Mouse (Mus musculus): ENCODE results near the gene Manea. TPM values are rescaled to one million over a fixed set of nuclear protein-coding genes. Genes with fewer than 3 reads are reported as not detected.

Gene Manea
- total RNA-seq (2014; rRNA removed) (26.1 and 26.9 TPM in 2 replicates), polyA plus RNA-seq (2015; fragmentation: Nextera tagmentation; extraction: Ambion mirVana) (10.6 and 10.7 TPM in 2 replicates)

- peak; percentile 29 for TF ChIP-seq CTCF (IDR thresholded peaks at IDR 0.05)
- ATAC-seq (ENCODE audit: low FRiP score) (peak; percentile 94), DNase-seq (ENCODE audit: low spot score) (peak; percentile 93)
- no peaks in the 10 kb centered on the region for H3K36me3 ChIP-seq (ENCODE audit: insufficient read depth, low read length)
- no peaks in the 10 kb centered on the region for H3K4me1 ChIP-seq (ENCODE audit: insufficient read depth, low read length)
- H3K27me3 ChIP-seq (ENCODE audit: insufficient read depth, low read length), result no peaks in the 10 kb centered on the region
- 0% methylated on average over 47 of the region's 52 CpGs for WGBS
- H3K4me3 ChIP-seq (ENCODE audit: low read depth, low read length), result peak within 1 kb of the TSS; percentile 76
- H3K9ac ChIP-seq (replicated peaks; ENCODE audit: low read length, poor library complexity, severe bottlenecking), result peak within 1 kb of the TSS; percentile 75
- peak within 1 kb of the TSS; percentile 78 for H3K27ac ChIP-seq (ENCODE audit: low read depth, low read length)
- H3K9me3 ChIP-seq (ENCODE audit: low read length), result no peaks in the 10 kb centered on the region
- peak within 1 kb of the TSS; percentile 67 for H3K4me2 ChIP-seq (ENCODE audit: low read depth, low read length, poor library complexity, severe bottlenecking)
Observed at GRCm38 (mm10) chr4:26346443-26347106, at the start of gene Manea. TSS of gene Manea (minus strand) at chr4:26346891.

GRCm38 (mm10) chr4:26354616-26355015 is 7.9 kb upstream of the Manea start:
- Histone ChIP-seq H3K4me1 (ENCODE audit: insufficient read depth, low read length) (no peaks in the 10 kb centered on the region), H3K27ac (ENCODE audit: low read depth, low read length) (no peak overlapping the region), H3K4me2 (ENCODE audit: low read depth, low read length, poor library complexity, severe bottlenecking) (no peak overlapping the region), H3K9me3 (ENCODE audit: low read length) (no peaks in the 10 kb centered on the region), H3K36me3 (ENCODE audit: insufficient read depth, low read length) (no peaks in the 10 kb centered on the region), H3K27me3 (ENCODE audit: insufficient read depth, low read length) (no peaks in the 10 kb centered on the region), H3K4me3 (ENCODE audit: low read depth, low read length) (no peak overlapping the region), H3K9ac (replicated peaks; ENCODE audit: low read length, poor library complexity, severe bottlenecking) (no peak overlapping the region)
- WGBS, result 91% methylated on average over 2 of the region's 2 CpGs
- no peak for ATAC-seq (ENCODE audit: low FRiP score)
- DNase-seq (ENCODE audit: low spot score), result peak; percentile 5
- TF ChIP-seq CTCF (IDR thresholded peaks at IDR 0.05), result no peak

DNA sequence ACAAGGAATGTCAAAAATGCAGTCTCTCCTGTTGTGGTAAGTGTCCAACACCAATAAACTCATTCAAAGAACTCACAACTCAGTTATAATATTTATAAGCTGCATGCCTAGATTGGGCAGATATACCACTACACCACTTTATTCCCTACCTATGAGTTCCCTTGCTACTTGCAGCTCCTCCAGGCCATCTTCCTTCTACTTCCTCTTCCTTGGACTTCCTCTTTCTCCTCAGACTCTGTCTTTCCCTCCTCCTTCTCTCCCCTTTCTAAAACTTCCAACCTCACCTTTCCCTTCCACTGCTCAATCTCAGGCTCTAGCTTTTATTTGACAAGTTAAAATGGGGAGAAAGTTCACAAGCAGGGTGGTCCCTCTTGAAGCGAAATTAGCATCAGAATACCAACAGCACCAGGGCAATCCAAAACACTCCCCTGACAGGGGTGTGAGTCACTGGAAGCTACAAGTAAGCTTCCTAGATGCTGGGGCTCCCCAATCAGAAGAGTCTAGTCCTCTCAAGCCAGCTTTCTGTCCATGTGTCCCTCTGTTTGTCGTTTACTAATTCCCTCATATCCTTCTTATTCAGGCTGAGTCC is 7.0 kb upstream of the Manea start:
- 26% methylated on average over 2 of the region's 2 CpGs for WGBS
- ATAC-seq (ENCODE audit: low FRiP score), result no peak

DNA sequence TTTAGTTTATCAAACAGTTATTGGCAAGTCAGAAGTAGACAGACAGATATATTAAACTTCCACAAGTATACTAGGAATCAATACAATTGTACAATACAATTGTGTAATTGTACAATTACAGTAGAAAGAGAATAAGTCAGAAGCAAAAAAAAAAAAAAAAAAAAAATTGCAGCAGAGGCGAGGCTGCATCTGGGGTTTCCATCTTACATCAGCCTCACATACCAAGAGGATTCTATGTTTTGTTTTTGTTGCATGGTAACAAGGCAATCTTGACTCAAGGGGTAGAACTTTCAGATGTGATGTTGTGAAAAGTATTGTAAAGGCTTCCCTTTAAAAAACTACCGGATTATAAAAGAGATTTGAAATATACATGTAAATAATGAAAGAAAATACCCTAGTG is 548 bp upstream of the Manea start:
- WGBS, result 51% methylated on average over 2 of the region's 2 CpGs
- Histone ChIP-seq H3K27me3 (ENCODE audit: insufficient read depth, low read length) (no peaks in the 10 kb centered on the region), H3K27ac (ENCODE audit: low read depth, low read length) (no peak overlapping the region), H3K9me3 (ENCODE audit: low read length) (no peaks in the 10 kb centered on the region), H3K4me3 (ENCODE audit: low read depth, low read length) (no peak overlapping the region), H3K4me1 (ENCODE audit: insufficient read depth, low read length) (no peaks in the 10 kb centered on the region), H3K4me2 (ENCODE audit: low read depth, low read length, poor library complexity, severe bottlenecking) (no peak overlapping the region), H3K9ac (replicated peaks; ENCODE audit: low read length, poor library complexity, severe bottlenecking) (no peak overlapping the region), H3K36me3 (ENCODE audit: insufficient read depth, low read length) (no peaks in the 10 kb centered on the region)
- ATAC-seq (ENCODE audit: low FRiP score), result no peak
- no peak for DNase-seq (ENCODE audit: low spot score)
- no peak for TF ChIP-seq CTCF (IDR thresholded peaks at IDR 0.05)

More for the DNA sequence above, 7.0 kb upstream of the Manea start:
- H3K9ac ChIP-seq (replicated peaks; ENCODE audit: low read length, poor library complexity, severe bottlenecking), result no peak overlapping the region
- no peak overlapping the region for H3K4me3 ChIP-seq (ENCODE audit: low read depth, low read length)
- H3K4me1 ChIP-seq (ENCODE audit: insufficient read depth, low read length), result no peaks in the 10 kb centered on the region
- DNase-seq (ENCODE audit: low spot score), result no peak
- H3K9me3 ChIP-seq (ENCODE audit: low read length), result no peaks in the 10 kb centered on the region
- H3K27me3 ChIP-seq (ENCODE audit: insufficient read depth, low read length), result no peaks in the 10 kb centered on the region
- no peaks in the 10 kb centered on the region for H3K36me3 ChIP-seq (ENCODE audit: insufficient read depth, low read length)
- no peak for TF ChIP-seq CTCF (IDR thresholded peaks at IDR 0.05)
- no peak overlapping the region for H3K4me2 ChIP-seq (ENCODE audit: low read depth, low read length, poor library complexity, severe bottlenecking)
- H3K27ac ChIP-seq (ENCODE audit: low read depth, low read length), result no peak overlapping the region

- DNase-seq (ENCODE audit: low spot score), result peak; percentile 42
Observed at GRCm38 (mm10) chr4:26345741-26346442, 799 bp downstream of the Manea start.

DNA sequence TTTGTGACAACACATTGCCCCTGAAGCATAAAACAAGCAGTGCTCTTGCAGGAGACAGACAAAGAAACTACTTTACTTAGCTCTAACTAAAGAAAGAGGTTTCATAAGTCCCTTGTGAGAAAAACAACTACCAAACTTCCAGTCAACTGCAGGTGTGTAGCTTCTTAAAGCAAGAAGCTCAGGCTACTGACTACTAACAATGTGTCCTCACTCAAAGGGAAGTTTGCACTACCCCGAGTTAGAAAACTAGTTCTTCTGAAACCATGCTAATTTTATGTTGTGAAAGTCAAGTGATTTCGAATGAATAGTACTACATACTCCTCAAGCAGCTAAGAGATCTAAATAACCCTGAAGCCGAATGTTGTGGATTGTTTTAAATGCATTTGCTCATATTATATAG is 1.6 kb downstream of the Manea start:
- Histone ChIP-seq H3K4me1 (ENCODE audit: insufficient read depth, low read length) (no peaks in the 10 kb centered on the region), H3K4me2 (ENCODE audit: low read depth, low read length, poor library complexity, severe bottlenecking) (peak overlapping the region; percentile 27; the same call in 1 of the 2 replicates), H3K27me3 (ENCODE audit: insufficient read depth, low read length) (no peaks in the 10 kb centered on the region), H3K4me3 (ENCODE audit: low read depth, low read length) (no peak overlapping the region), H3K9me3 (ENCODE audit: low read length) (no peaks in the 10 kb centered on the region), H3K9ac (replicated peaks; ENCODE audit: low read length, poor library complexity, severe bottlenecking) (no peak overlapping the region), H3K36me3 (ENCODE audit: insufficient read depth, low read length) (no peaks in the 10 kb centered on the region), H3K27ac (ENCODE audit: low read depth, low read length) (no peak overlapping the region)
- 66% methylated on average over 3 of the region's 3 CpGs for WGBS
- ATAC-seq (ENCODE audit: low FRiP score), result no peak
- no peak for DNase-seq (ENCODE audit: low spot score)
- no peak for TF ChIP-seq CTCF (IDR thresholded peaks at IDR 0.05)

More at GRCm38 (mm10) chr4:26345741-26346442, 799 bp downstream of the Manea start:
- H3K9ac ChIP-seq (replicated peaks; ENCODE audit: low read length, poor library complexity, severe bottlenecking), result peak overlapping the region; percentile 75
- peak overlapping the region; percentile 67 for H3K4me2 ChIP-seq (ENCODE audit: low read depth, low read length, poor library complexity, severe bottlenecking)
- H3K4me3 ChIP-seq (ENCODE audit: low read depth, low read length), result peak overlapping the region; percentile 76
- H3K36me3 ChIP-seq (ENCODE audit: insufficient read depth, low read length), result no peaks in the 10 kb centered on the region
- H3K9me3 ChIP-seq (ENCODE audit: low read length), result no peaks in the 10 kb centered on the region
- no peak for TF ChIP-seq CTCF (IDR thresholded peaks at IDR 0.05)
- 1% methylated on average over 16 of the region's 16 CpGs for WGBS
- H3K27ac ChIP-seq (ENCODE audit: low read depth, low read length), result peak overlapping the region; percentile 78
- peak; percentile 54 for ATAC-seq (ENCODE audit: low FRiP score)
- no peaks in the 10 kb centered on the region for H3K4me1 ChIP-seq (ENCODE audit: insufficient read depth, low read length)
- no peaks in the 10 kb centered on the region for H3K27me3 ChIP-seq (ENCODE audit: insufficient read depth, low read length)
